Mouse (Mus musculus) myocyte (in vitro differentiated cells): ENCODE measurements around the gene Napsa. TPM values are rescaled to one million over a fixed set of nuclear protein-coding genes. Genes with fewer than 3 reads are reported as not detected.

Experiments used
- H3K27me3 ChIP-seq: one replicate; pipeline ENCODE4 v1.6.1; 2011; ENCODE audit not compliant: control insufficient read depth, insufficient read depth, insufficient read length
- H3K36me3 ChIP-seq: one replicate; pipeline ENCODE4 v1.6.1; 2011; ENCODE audit not compliant: control insufficient read depth, insufficient read depth
- H3K4me2 ChIP-seq: one replicate; pipeline ENCODE4 v1.6.1; 2011; ENCODE audit warnings: low read depth, control low read depth
- H3K4me3 ChIP-seq: one replicate; pipeline ENCODE4 v1.5.1; 2011; ENCODE audit warnings: mild to moderate bottlenecking, control low read depth, moderate library complexity
- H3K79me2 ChIP-seq: one replicate; pipeline ENCODE4 v1.6.1; 2011; ENCODE audit not compliant: control insufficient read depth, insufficient read depth
- H3ac ChIP-seq: one replicate; pipeline ENCODE4 v1.6.1; 2011; ENCODE audit not compliant: control insufficient read depth, insufficient read length
- CEBPB ChIP-seq: IDR thresholded peaks from 2 replicates; pipeline ENCODE4 v1.6.1; 2011; ENCODE audit warnings: mild to moderate bottlenecking, moderate library complexity; ENCODE audit not compliant: poor library complexity, insufficient read depth, severe bottlenecking
- E2F4 ChIP-seq: IDR thresholded peaks from one replicate; pipeline ENCODE4 v1.6.1; 2011; ENCODE audit warnings: mild to moderate bottlenecking, control low read depth, moderate library complexity; ENCODE audit not compliant: insufficient read depth
- MAX ChIP-seq: IDR thresholded peaks from one replicate; pipeline ENCODE4 v1.6.1; 2011; ENCODE audit warnings: low read depth, mild to moderate bottlenecking, control low read depth
- MYOD1 ChIP-seq, 3 experiments: IDR thresholded peaks; one replicate each; pipeline ENCODE4 v1.6.1; 2011; ENCODE audit warnings: control low read depth in 2 of 3, low read depth in 2 of 3, mild to moderate bottlenecking in 2 of 3, moderate library complexity in 1 of 3; ENCODE audit not compliant: insufficient read length in 2 of 3, control insufficient read depth in 1 of 3
- MYOG ChIP-seq, 3 experiments: IDR thresholded peaks; one replicate each; pipeline ENCODE4 v1.6.1; 2011; ENCODE audit warnings: control low read depth in 2 of 3, low read depth in 2 of 3, mild to moderate bottlenecking in 2 of 3; ENCODE audit not compliant: insufficient read length in 2 of 3, control insufficient read depth in 1 of 3, insufficient read depth in 1 of 3
- POLR2A ChIP-seq: IDR thresholded peaks from one replicate; pipeline ENCODE4 v1.6.1; 2011; ENCODE audit warnings: low read depth, mild to moderate bottlenecking, control low read depth, moderate library complexity; ENCODE audit not compliant: insufficient read length
- POLR2AphosphoS2 ChIP-seq: IDR thresholded peaks from one replicate; pipeline ENCODE4 v1.6.1; 2011; ENCODE audit warnings: low read depth, control low read depth; ENCODE audit not compliant: insufficient read length
- REST ChIP-seq: IDR thresholded peaks from one replicate; pipeline ENCODE4 v1.6.1; 2011; ENCODE audit warnings: mild to moderate bottlenecking, control low read depth, moderate library complexity; ENCODE audit not compliant: insufficient read depth, insufficient read length
- SRF ChIP-seq: IDR thresholded peaks from one replicate; pipeline ENCODE4 v1.6.1; 2011; ENCODE audit warnings: low read depth; ENCODE audit not compliant: control insufficient read depth, insufficient read length
- TCF12 ChIP-seq: IDR thresholded peaks from one replicate; pipeline ENCODE4 v1.6.1; 2011; ENCODE audit warnings: mild to moderate bottlenecking, control low read depth; ENCODE audit not compliant: poor library complexity, insufficient read depth, severe bottlenecking
- TCF3 ChIP-seq: IDR thresholded peaks from one replicate; pipeline ENCODE4 v1.6.1; 2011; ENCODE audit warnings: low read depth, control low read depth; ENCODE audit not compliant: insufficient read length
- USF1 ChIP-seq: IDR thresholded peaks from one replicate; pipeline ENCODE4 v1.6.1; 2011; ENCODE audit warnings: low read depth, mild to moderate bottlenecking, control low read depth, moderate library complexity
- polyA plus RNA-seq: library from polyadenylated mRNA; unstranded; fragments of >200 nt; fragmentation: generic; extraction: Trizol; gene quantifications from one replicate; pipeline ENCODE4 v1.2.1, GENCODE M21; 2012; ENCODE audit warnings: missing spikeins

Gene Napsa
- polyA plus RNA-seq, 1 experiment = not detected

DNA sequence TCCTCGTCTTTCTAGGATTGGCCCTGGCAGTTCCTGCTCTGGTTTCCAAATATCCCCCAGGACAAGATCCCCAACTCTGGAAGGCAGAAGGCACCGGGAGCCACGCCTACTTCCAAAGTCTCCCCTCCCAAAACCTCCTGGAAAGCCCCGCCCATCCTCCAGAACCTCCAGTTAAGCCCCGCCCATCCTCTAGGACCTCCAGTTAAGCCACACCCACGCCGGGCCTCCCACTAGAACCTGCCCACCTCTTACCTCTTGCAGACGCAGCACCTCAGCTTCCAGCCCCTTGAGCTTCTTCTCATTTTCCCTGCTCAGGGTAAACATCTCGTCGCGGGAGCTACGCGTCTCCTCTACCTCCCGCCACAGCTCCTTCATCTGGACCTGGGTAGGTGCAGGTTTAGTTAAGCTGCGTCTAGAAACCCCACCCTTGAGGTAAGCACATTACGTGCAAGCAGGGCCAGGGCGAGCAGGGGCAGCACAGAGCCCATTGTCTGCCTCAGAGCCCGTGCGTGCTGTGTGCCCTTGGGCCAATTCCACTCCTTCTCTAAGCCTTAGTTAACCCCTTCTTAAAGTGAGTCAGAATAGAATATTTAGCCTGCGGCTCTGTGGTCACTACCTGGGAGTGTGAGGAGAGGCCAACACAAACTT is 42.0 kb downstream of the Napsa start:
- Histone ChIP-seq H3K4me2 (no peak overlapping the region), H3K79me2 (no peaks in the 10 kb centered on the region), H3K36me3 (no peaks in the 10 kb centered on the region), H3K27me3 (peaks cover 61% of the 10 kb centered on the region), H3K4me3 (no peak overlapping the region), H3ac (no peak overlapping the region)
- TF ChIP-seq TCF12 (no peak), REST (no peak), SRF (no peak), E2F4 (no peak), MAX (no peak), TCF3 (no peak)

GRCm38 (mm10) chr7:44615309-44615708 is 43.1 kb downstream of the Napsa start:
- peaks cover 56% of the 10 kb centered on the region for H3K27me3 ChIP-seq
- no peaks in the 10 kb centered on the region for H3K36me3 ChIP-seq
- H3K4me3 ChIP-seq = no peak overlapping the region
- no peak overlapping the region for H3ac ChIP-seq
- no peaks in the 10 kb centered on the region for H3K79me2 ChIP-seq
- H3K4me2 ChIP-seq = no peak overlapping the region
- TF ChIP-seq TCF3 (no peak), CEBPB (no peak), POLR2A (no peak), USF1 (no peak), POLR2AphosphoS2 (no peak), SRF (no peak), MYOG (IDR thresholded peaks at IDR 0.05; ENCODE audit: control insufficient read depth in 1 of 3, insufficient read depth in 1 of 3, insufficient read length in 2 of 3, low read depth in 2 of 3) (no peak)

DNA sequence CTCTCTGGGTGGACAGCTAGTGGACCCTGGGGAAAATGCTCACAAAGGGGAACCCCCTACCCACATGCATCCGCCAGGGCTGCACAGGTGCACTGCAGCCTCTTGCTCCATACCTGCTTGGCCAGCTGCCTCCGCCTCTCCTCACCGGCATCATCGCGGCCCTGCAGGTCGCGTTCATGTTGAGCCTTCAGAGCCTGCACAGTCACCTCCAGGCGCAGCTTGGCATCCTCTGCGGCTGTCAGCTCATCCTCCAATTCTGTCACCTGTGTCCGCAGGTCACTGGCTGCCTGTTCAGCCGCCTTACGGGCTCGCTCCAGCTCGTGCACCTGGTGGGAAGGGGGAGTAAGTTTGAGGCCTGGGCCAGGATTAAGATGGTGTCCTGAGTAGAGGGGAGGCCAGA is 43.8 kb downstream of the Napsa start:
- H3K27me3 ChIP-seq = peaks cover 50% of the 10 kb centered on the region

GRCm38 (mm10) chr7:44617059-44617458 is 44.9 kb downstream of the Napsa start:
- Histone ChIP-seq H3K27me3 (peaks cover 39% of the 10 kb centered on the region), H3K4me2 (no peak overlapping the region), H3K36me3 (no peaks in the 10 kb centered on the region), H3K4me3 (no peak overlapping the region), H3ac (no peak overlapping the region), H3K79me2 (no peaks in the 10 kb centered on the region)
- TF ChIP-seq MAX (no peak), POLR2AphosphoS2 (no peak), CEBPB (no peak), E2F4 (no peak), USF1 (no peak), MYOD1 (IDR thresholded peaks at IDR 0.05; ENCODE audit: control insufficient read depth in 1 of 3, insufficient read length in 2 of 3, low read depth in 2 of 3) (no peak)

More for the DNA sequence above, 43.8 kb downstream of the Napsa start:
- H3K4me3 ChIP-seq = no peak overlapping the region
- TF ChIP-seq USF1 (no peak), TCF12 (no peak), E2F4 (no peak), POLR2AphosphoS2 (no peak), TCF3 (no peak), MAX (no peak), CEBPB (no peak), POLR2A (no peak), REST (no peak), SRF (no peak), MYOD1 (IDR thresholded peaks at IDR 0.05; ENCODE audit: control insufficient read depth in 1 of 3, insufficient read length in 2 of 3, low read depth in 2 of 3) (no peak), MYOG (IDR thresholded peaks at IDR 0.05; ENCODE audit: control insufficient read depth in 1 of 3, insufficient read depth in 1 of 3, insufficient read length in 2 of 3, low read depth in 2 of 3) (no peak)
- no peaks in the 10 kb centered on the region for H3K36me3 ChIP-seq
- no peak overlapping the region for H3K4me2 ChIP-seq
- H3ac ChIP-seq = no peak overlapping the region
- no peaks in the 10 kb centered on the region for H3K79me2 ChIP-seq

GRCm38 (mm10) chr7:44623714-44624542 is 51.7 kb downstream of the Napsa start:
- no peak for TF ChIP-seq POLR2AphosphoS2
- no peak for TF ChIP-seq CEBPB
- TF ChIP-seq USF1 = no peak
- TF ChIP-seq TCF3 = no peak
- no peak for TF ChIP-seq MYOD1 (IDR thresholded peaks at IDR 0.05; ENCODE audit: control insufficient read depth in 1 of 3, insufficient read length in 2 of 3, low read depth in 2 of 3)
- TF ChIP-seq MYOG (IDR thresholded peaks at IDR 0.05; ENCODE audit: control insufficient read depth in 1 of 3, insufficient read depth in 1 of 3, insufficient read length in 2 of 3, low read depth in 2 of 3) = no peak
- peak; percentile 74 for TF ChIP-seq REST
- no peak for TF ChIP-seq TCF12
- no peak for TF ChIP-seq POLR2A

More at GRCm38 (mm10) chr7:44623714-44624542, 51.7 kb downstream of the Napsa start:
- no peak overlapping the region for H3K4me2 ChIP-seq
- H3ac ChIP-seq = no peak overlapping the region
- H3K4me3 ChIP-seq = no peak overlapping the region
- no peaks in the 10 kb centered on the region for H3K36me3 ChIP-seq
- no peaks in the 10 kb centered on the region for H3K79me2 ChIP-seq
- peaks cover 19% of the 10 kb centered on the region for H3K27me3 ChIP-seq
